Mouse (Mus musculus) hindbrain, postnatal 0 days (tissue): Measurements from ENCODE around the gene Tenm2. TPM values are rescaled to one million over a fixed set of nuclear protein-coding genes. Genes with fewer than 3 reads are reported as not detected.

ENCODE experiments used
- ATAC-seq: fragments of 200-750 bp; cut with Nextera tagmentation; 2 replicates; pipeline ENCODE4 v1.8.0; 2017; ENCODE audit warnings: mild to moderate bottlenecking, moderate TSS enrichment, moderate library complexity
- DNase-seq: peaks from one replicate; pipeline ENCODE4 v3.0.0-alpha.2; 2015; ENCODE audit warnings: low spot score
- H3K27ac ChIP-seq: fragments of 300-500 bp; sonication (generic); 2 replicates; pipeline ENCODE4 v1.5.1; 2014; ENCODE audit warnings: mild to moderate bottlenecking
- H3K27me3 ChIP-seq: fragments of 300-500 bp; sonication (generic); 2 replicates; pipeline ENCODE4 v1.6.1; 2014; ENCODE audit warnings: low read length, mixed read lengths; ENCODE audit not compliant: insufficient read depth
- H3K36me3 ChIP-seq: fragments of 300-500 bp; sonication (generic); 2 replicates; pipeline ENCODE4 v1.6.1; 2014; ENCODE audit warnings: low read length, mixed read lengths; ENCODE audit not compliant: insufficient read depth
- H3K4me1 ChIP-seq: fragments of 300-500 bp; sonication (generic); 2 replicates; pipeline ENCODE4 v1.6.1; 2014; ENCODE audit warnings: antibody characterized with exemption, low read length, mixed read lengths; ENCODE audit not compliant: insufficient read depth
- H3K4me2 ChIP-seq: fragments of 300-500 bp; sonication (generic); 2 replicates; pipeline ENCODE4 v1.6.1; 2014; ENCODE audit warnings: low read depth, mild to moderate bottlenecking, low read length, moderate library complexity, mixed read lengths
- H3K4me3 ChIP-seq: fragments of 300-500 bp; sonication (generic); 2 replicates; pipeline ENCODE4 v1.5.1; 2014; ENCODE audit warnings: low read length
- H3K9ac ChIP-seq: fragments of 300-500 bp; sonication (generic); replicated peaks from 2 replicates; pipeline ENCODE4 v1.6.1; 2014; ENCODE audit warnings: mild to moderate bottlenecking, low read length, moderate library complexity, mixed read lengths
- H3K9me3 ChIP-seq: fragments of 300-500 bp; sonication (generic); 2 replicates; pipeline ENCODE4 v1.6.1; 2016; ENCODE audit warnings: low read length, mixed read lengths
- CTCF ChIP-seq: IDR thresholded peaks from 2 replicates; pipeline ENCODE4 v1.5.1; 2016; ENCODE audit warnings: antibody characterized with exemption, control low read depth, low read depth
- WGBS: fragments of 180-500 bp; shearing (Covaris S2); extraction: QIAGEN DNeasy Blood & Tissue Kit; methylation state at CpG from one replicate; pipeline ENCODE4 v1.1.7; 2014; 5-methylcytosine and 5-hydroxymethylcytosine counted together
- polyA plus RNA-seq: library from polyadenylated mRNA; unstranded; fragments of >200 nt; fragmentation: Nextera tagmentation; extraction: Ambion mirVana; gene quantifications from 2 replicates; pipeline ENCODE4 v1.2.1, GENCODE M21; 2015
- total RNA-seq: library from RNA; depleted of rRNA; stranded (reverse); fragments of >200 nt; gene quantifications from 2 replicates; pipeline ENCODE4 v1.2.3, GENCODE M21; 2014

Gene Tenm2
- total and polyA plus RNA-seq, 2 experiments from 2014 or later, result 30.1 to 78.0 TPM

- DNase-seq (no peak), ATAC-seq (no peak)
- no peaks in the 10 kb centered on the region for H3K36me3 ChIP-seq
- no peaks in the 10 kb centered on the region for H3K9me3 ChIP-seq
- no peaks in the 10 kb centered on the region for H3K4me1 ChIP-seq
- no peak for TF ChIP-seq CTCF
- no peaks in the 10 kb centered on the region for H3K27me3 ChIP-seq
- no peak overlapping the region for H3K4me3 ChIP-seq
- 95% methylated on average over 2 of the region's 2 CpGs for WGBS
- H3K27ac ChIP-seq, result no peak overlapping the region
- H3K9ac ChIP-seq, result no peak overlapping the region
- H3K4me2 ChIP-seq, result no peak overlapping the region
Measured at GRCm38 (mm10) chr11:35962431-35962830, 1273.3 kb downstream of the Tenm2 start.

- 79% methylated on average over 3 of the region's 3 CpGs for WGBS
- Histone ChIP-seq H3K4me1 (no peaks in the 10 kb centered on the region), H3K4me3 (no peak overlapping the region), H3K27me3 (no peaks in the 10 kb centered on the region), H3K9ac (no peak overlapping the region), H3K36me3 (no peaks in the 10 kb centered on the region), H3K4me2 (no peak overlapping the region), H3K9me3 (no peaks in the 10 kb centered on the region), H3K27ac (no peak overlapping the region)
- DNase-seq (no peak), ATAC-seq (no peak)
- TF ChIP-seq CTCF, result no peak
Measured at GRCm38 (mm10) chr11:35959270-35959669, 1276.5 kb downstream of the Tenm2 start.
